Mouse (Mus musculus): ENCODE measurements around the gene Vmn2r4.
"Not testable (repeated sequence)": the region's sequence is repeated elsewhere in the genome, so short reads cannot be mapped to it uniquely, and the experiment has no call there.

The Vmn2r4 gene

GRCm38 (mm10) chr3:64415268-64415667 lies at the start of gene Vmn2r4:
Gene Vmn2r4, minus strand, starts transcription at chr3:64415368.
- in situ Hi-C loops (cut with MboI, MseI): loop anchor here (5.0 kb wide), 1 partner anchor 152 kb away; the partner anchor contains the start of gene Vmn2r6

GRCm38 (mm10) chr3:64434261-64434660 lies 19.1 kb upstream of the Vmn2r4 start:
- in situ Hi-C loops (cut with MboI, MseI): not testable (repeated sequence)

GRCm38 (mm10) chr3:64428117-64428798 lies 13.1 kb upstream of the Vmn2r4 start:
- in situ Hi-C loops (cut with MboI, MseI): not testable (repeated sequence)

- in situ Hi-C loops (cut with MboI, MseI): not testable (repeated sequence)
These were observed 7.0 kb upstream of the Vmn2r4 start for GRCm38 (mm10) chr3:64422141-64422540.

GRCm38 (mm10) chr3:64417477-64417876 lies 2.3 kb upstream of the Vmn2r4 start:
- in situ Hi-C loops (cut with MboI, MseI): loop anchor here (5.0 kb wide), 1 partner anchor 150 kb away; the partner anchor contains the start of gene Vmn2r6

GRCm38 (mm10) chr3:64414253-64414652 lies 915 bp downstream of the Vmn2r4 start:
- in situ Hi-C loops (cut with MboI, MseI): not testable (repeated sequence)

GRCm38 (mm10) chr3:64359286-64360035 lies 55.7 kb downstream of the Vmn2r4 start:
- in situ Hi-C loops (cut with MboI, MseI): loop anchor here (5.0 kb wide), 1 partner anchor 308 kb away; no protein-coding TSS in a partner anchor

Data from T-helper 1 cell (primary cell).